Mouse (Mus musculus): ENCODE data around the gene Tom1l1.

The Tom1l1 gene

DNA sequence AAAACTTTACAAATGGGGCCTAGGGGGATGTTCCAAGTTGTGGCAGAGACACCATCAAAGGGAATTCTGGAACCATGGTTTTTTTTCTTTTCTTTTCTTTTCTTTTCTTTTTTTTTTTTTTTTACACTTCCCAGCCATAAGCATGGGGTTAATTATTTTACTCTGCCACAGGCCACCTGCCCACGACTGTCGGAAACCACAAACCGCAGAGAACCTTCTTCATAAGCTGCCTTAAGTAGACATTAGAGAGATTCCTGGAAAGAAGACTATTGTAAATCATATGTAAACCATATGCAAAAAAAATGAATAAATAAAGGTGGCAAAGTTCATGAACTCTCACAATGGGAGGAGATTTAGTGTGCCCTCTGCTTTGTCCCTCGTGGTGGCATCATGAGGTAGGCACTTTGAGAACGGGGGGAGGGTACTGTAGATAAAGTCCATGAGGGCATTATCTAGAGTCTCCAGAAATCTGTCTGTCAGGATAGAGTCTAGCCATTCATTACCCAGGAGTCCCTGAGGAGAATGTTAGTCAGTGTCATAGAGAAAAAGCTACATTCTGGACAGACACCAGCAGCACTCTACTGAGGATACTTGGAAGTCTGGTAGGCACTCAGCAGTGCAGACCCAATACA lies 12.6 kb downstream of the Tom1l1 start:
- no peak for DNase-seq (ENCODE audit: low spot score in 2 of 2)

DNA sequence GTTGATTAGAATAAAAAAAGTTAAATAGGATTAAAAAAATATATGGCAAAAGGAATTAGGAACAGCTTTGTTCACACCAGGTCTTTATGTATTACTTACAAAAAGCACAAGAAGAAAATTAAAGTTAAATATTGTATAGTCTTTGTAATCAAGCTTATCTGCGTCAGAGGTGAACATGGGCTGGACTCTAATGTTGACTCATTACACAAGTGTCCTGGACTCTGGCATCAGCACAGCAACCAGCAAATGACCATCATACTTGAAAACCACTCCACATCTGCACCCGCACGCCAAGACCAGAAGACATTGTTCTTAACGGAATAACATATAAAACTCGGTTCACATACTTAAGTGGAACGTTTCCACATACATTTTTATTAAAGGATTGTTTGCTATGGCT lies 20.8 kb downstream of the Tom1l1 start:
- no peak for DNase-seq (ENCODE audit: low spot score in 2 of 2)

DNA sequence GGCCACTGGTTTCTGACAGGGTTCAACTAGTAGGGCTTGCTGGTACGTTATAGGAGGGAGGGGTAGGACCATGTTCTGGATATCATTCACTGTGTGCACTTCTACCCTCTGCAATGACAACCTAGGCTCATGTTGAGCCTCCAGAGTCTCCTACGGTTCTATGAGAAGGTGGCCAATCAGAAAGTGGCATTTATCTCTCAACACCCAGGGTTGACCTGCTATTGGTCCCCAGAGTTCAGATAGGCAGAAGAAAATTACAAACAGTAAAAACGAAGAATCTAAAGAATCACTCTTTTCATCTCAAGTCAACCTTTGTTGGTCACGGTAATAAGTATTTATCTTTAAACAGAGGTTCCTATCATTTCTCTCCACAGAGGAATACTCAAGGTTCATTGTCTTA lies 21.2 kb downstream of the Tom1l1 start:
- no peak for DNase-seq (ENCODE audit: low spot score in 2 of 2)

DNA sequence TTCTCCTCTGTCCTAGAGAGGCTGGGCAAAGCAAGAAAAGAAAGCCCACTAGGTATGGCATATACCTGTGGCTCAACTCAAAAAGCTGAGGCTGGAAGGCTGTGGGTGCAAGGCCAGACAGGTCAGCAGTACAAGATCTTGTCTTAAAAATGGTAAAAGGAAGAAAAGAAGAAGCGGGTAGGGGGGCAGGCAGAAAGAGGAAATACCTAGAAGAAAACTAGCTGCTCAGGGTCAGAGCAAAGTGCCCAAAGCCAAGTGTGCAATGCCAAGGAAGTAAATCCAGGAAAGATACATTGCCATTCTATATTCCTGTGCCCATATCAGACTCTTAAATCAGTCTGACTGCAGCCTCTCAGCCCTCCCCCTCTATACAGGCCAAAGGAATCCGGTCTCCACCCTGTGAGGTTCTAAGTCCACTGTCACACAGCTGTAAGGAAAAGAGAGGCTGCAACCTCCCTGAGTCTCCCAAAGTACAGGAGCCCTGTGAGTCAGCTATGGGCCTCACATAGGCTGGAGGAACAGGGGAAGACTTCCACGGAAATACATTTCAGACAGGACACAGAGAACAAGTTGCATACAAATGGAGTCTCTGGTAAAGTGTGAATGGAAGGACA lies 21.9 kb downstream of the Tom1l1 start:
- no peak for DNase-seq (ENCODE audit: low spot score in 2 of 2)

DNA sequence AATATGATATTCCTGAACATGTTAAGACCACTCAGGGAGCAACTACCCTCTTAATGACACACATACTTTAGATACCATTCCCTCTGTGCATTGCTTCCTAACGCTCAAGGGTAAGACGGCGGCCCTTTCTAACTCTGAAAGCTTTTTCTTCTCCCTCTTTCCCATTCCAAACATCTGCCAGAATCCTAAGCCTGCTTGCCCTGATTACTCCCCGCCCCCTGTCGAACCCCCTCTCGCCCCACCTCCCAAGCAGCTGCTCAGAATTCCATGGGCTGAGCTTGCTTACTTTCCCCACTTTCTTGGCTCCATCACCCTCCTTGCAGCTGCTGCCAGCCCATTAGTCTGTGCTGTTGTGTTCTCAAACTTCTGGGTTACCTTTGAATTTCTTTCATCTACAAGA lies 23.0 kb downstream of the Tom1l1 start:
- no peak for DNase-seq (ENCODE audit: low spot score in 2 of 2)

DNA sequence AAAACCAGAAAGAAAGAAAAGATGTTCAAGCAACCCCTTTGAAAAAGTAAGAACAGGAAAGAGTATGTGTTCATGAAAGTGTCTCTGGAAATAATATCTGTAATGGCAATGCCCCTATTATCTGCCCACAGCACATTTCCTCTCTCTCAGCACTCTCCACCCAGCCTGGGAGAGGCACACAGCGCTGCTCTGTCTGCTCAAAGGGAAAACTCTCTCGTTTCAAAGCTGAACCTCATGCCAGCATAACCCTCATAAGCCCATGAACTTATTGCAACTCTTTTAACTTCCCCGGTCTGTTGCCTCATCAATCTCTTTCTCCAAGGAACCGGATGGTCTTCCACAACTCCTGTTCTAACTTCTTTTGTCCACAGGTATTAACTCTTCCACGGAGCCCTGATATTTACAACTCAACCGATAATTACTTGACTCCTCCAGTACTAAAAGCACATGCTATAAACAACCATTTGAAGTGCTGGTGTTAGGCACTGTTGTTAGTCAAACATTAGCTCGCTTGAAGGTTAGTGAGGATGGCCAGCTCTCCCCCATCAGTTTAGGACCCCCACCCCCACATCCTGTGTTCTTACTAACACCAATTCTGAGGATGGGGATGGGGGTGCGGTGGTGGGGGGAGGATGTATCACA lies 23.7 kb downstream of the Tom1l1 start:
- no peak for DNase-seq (ENCODE audit: low spot score in 2 of 2)

DNA sequence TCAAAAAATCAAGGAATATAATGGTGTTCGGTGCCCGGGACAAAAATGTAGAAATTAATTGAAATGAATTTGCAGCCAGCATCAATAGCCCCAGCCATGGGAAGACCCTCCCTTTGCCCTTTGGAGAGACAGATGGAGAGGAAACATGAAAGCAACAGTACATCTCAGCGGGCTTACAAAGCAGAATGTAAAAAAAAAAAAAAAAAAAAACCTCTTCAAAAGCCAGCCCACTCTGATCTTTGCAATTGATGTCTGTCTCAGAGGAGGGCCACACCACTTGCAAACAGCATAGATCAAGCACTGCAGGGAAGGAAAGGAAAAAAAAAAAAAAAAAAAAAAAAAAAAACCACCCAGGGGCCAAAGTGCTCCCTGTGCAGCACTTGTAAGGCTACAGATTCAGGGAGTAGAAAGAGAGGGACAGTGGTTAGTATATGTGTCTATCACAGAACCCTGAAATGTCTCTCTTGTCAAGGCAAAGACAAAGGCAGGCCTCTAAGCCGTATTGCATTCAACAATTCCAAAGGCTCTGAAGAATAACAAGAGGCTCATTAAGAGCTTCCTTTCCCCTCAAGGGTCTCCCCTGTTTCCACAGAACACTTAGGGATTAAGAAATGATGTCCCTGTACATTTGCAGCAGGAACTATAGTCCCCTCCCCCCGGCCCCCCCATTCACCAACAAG lies 24.4 kb downstream of the Tom1l1 start:
- DNase-seq (ENCODE audit: low spot score in 2 of 2): no peak

DNA sequence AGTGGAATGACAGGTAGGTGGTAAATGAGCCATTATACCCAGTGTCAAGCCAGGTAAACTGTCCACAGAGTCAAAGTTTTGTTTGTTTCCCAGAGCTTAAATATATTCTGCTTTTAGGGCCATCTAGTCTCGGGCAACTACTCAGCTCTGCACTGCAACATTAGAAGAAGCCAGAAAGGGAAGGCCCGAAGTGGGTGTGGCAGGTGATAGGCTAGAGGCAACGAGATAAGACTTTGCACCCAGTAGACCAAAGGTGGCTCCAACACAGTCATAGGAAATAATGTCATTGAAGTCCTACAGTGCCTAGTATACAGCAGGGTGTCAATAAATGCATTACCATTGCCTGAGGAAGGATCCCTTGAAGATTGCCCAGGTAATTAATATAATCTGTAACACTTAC lies 25.1 kb downstream of the Tom1l1 start:
- DNase-seq (ENCODE audit: low spot score in 2 of 2): no peak

DNA sequence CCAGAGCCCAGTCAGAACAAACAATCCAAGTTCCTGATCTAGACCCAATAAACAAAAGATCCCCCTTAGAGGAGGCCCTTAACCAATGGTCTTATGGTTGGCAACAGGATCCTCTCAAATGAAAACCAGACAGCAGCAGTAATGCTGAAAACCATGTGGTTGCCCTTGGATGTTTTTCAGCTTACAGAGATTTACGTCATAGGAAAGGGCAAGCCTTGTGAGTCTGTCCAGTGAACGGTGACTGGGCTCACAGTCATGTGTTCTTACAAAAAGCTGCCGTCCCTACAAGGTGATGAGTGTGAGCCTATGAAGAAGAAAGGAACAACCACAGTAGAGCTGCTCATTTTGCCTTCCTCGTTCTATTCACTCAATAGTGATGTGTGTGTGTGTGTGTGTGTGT lies 27.5 kb downstream of the Tom1l1 start:
- no peak for DNase-seq (ENCODE audit: low spot score in 2 of 2)

DNA sequence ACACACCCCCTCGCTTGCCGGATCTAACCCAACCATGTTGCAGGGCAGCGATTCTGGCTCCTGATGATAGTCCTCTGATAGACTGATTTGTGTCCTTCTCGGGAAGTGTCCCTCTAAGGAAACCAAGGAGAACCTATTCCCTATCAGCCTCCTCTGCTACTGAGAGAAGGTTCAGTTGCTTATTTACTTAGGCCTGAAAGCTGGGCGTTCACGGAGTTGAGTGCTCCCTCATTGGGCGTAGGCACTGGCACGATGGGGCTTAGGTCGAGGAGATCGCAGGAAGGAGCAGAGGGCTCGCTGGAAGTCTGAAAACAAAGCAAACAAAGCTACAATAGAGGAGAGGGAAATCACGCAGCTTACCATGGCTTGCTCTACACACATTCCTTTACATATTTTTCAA lies 30.6 kb downstream of the Tom1l1 start:
- no peak for DNase-seq (ENCODE audit: low spot score in 2 of 2)

DNA sequence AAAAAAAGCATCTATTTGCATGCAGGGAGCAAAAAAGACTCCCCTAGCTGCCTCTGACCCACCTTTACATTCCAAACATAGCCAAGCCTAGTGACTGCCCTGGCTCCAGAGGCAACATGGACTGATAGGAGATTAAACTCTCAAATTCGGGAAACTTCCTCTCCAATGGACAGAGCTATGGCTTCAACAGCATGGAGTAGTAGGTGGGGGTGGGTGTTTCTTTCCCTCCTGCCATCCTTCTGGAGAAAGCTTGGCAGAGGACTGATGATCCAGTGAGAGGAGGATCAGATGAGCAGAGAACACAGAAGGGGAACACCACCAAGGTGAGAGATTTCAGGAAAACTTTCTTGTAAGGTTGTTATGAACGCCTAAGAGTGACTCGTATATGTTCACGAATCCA lies 35.6 kb downstream of the Tom1l1 start:
- no peak for DNase-seq (ENCODE audit: low spot score in 2 of 2)

DNA sequence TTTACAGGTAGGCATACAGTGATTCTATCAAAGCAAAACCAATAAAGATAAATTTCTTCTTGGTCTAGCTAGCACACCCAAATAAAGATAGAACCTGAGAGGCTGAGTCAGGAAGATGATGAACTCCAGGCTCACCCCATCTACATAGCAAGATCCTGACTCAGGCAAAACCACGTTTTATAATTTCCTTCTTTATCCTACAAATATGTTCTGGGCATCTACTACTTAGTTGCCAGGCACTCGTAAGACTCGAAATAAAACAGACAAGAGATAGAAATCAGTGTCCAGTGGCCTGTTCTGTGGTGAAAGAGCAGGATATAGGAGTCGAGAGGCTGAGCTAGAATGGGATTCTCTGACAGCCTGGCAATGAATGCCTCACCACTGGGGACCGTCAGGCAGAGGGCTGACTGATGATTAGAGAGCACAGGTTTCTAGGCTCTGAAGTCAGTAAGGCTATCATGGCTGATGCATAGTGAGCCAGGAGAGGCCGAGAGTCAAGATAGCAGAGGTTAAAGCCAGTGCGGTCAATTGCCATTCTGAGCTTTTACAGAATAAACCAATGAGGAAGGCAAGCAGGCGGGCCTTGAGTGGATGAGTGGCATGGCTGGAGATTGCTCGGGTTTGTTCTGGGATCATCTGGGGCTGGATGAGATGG lies 37.8 kb downstream of the Tom1l1 start:
- no peak for DNase-seq (ENCODE audit: low spot score in 2 of 2)

DNA sequence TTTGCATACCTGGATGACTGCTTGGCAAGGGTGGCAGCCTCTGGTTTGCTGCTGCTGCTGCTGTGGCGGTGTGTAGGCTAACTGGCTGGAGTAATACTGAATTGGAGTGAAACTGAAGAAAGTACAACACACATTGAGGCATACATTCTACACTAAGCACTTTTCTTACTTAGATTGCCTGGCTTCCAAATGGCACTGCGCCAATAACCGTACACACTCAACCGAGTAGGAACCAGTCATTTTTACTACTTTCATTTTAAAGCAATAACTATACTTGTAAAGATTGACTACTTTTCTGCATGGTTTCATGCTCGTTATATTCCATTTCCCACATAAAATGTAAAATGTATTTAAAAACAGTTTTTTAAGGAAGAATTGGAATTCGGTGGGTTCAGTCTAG lies 38.4 kb downstream of the Tom1l1 start:
- no peak for DNase-seq (ENCODE audit: low spot score in 2 of 2)

DNA sequence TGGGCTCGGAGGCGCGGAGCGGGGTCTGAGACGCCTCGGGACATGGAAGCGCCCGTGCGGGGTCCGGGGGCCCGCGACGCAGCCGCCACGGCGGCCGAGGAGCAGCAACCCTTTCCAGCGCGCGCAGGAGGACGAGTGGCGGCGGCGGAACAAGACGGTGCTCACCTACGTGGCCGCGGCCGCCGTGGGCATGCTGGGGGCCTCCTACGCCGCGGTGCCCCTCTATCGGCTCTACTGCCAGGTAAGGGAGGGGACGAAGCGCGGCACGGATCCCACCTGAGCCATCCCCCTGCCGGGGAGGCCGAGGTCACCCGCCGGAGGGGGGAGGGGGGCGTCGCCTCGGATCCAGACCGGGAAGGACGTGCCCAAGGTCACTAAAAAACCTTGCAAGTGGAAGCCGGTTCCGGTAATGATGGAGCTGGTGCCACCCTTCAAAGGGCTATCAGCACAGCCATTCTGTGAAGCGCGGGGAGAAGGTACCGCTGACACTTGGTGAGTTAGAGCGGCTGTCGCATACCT lies 49.8 kb downstream of the Tom1l1 start:
- DNase-seq (ENCODE audit: low spot score in 2 of 2): peak in 1 of 2 experiments; percentile 17

DNA sequence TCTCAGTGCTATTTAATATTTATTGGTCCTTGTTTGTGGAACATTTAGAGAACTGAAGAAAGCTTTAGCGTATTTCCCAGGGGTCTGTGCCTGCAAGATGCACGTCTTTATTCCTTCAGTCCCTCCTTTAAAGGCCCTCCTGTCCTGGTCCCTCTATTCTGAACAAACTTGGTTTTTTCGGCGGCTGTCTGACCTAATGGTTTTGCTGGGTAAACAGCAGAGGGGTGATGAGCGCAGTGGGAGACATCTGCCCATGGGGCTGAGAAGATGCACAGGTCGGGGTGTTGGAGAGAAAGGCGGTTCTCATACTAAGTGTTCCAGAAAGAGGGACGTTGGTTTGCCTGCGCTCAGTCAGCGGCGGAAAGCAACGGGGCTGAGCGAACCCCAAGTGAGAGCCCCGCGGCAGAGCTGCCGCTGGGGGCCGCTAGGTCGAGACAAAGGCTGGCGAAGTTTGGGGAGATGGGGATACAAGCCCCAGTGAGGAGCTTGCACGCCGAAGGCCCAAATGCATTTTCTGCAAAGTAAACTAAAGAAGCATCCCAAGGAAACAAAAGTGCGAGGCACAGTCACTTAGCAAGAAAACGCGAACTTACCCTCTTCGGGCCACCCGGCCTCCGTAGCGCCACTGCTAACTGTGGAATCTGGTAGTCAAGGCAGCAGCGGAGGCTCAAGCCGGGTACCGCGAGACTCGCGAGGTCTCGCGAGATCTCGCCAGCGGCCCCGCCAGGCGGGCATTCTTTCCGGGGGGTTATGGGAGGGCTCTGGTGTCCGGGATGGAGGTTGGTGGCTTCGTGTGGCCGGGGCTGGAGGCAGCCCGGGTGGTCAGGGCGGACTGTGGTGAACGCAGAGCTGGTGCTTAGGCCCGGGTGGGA lies 50.5 kb downstream of the Tom1l1 start, which contains the start of the genes Stxbp4 and Cox11:
TSS of gene Stxbp4 (minus strand) at position 645 of the 872 bp plus-strand sequence.
TSS of gene Cox11 (plus strand) at position 734 of the 872 bp plus-strand sequence.
- peak; percentile 85 to 91 for DNase-seq (ENCODE audit: low spot score in 2 of 2)

DNA sequence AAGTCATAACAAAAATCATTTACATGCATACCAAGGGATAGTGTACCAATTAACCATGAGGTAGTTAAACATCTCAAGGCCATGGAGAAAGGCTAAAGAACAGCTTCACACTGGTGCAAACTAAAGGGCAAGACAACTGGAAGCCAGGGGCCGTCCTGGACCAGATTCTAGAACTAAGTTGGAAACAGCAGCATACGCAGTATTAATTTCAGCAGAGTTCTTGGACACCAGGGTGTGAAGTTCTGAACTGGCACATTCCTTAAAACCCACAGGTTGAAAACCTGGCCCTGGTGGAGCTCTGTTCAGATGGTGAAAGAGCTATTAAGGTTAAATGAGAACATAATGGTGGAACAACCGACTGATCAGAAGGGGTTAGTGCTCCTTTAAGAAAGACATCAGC lies 53.5 kb downstream of the Tom1l1 start:
- no peak for DNase-seq (ENCODE audit: low spot score in 2 of 2)

DNA sequence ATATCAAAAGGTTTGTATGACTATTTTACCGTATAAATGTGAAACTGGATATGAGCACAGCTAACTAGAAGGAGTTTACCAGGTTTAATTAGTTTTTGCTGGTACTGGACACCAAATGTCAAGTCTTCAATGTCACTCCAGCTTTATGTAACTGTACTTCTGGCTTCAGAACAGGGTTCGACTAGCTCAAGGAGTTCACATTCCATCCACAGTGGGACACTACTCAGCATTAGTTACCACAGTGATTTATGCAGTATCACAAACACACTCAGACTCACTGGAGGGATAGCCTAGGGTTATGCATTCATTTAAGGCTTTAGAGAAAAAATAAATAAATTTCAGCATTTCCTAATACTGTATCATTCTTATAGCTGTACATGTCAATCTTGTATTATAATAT lies 55.7 kb downstream of the Tom1l1 start:
- DNase-seq (ENCODE audit: low spot score in 2 of 2): no peak

DNA sequence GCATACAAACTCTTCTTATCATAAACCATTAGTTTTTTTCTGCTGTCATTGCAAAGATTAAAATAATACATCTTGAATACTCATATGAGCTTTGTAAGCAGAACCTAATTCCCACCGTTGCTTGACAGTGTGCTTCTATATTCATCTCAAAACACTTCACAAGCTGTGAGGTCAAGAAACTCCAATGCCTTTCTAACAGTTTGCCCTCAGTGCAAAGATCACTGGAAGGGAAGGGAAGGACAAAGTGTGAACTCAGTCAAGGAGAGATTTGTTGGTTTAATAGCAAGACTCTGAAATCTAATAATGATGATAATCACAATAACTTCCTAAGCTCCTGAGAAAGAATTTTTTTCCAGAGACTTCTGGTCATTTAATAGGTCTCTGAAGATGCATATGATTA lies 60.4 kb downstream of the Tom1l1 start:
- no peak for DNase-seq (ENCODE audit: low spot score in 2 of 2)

DNA sequence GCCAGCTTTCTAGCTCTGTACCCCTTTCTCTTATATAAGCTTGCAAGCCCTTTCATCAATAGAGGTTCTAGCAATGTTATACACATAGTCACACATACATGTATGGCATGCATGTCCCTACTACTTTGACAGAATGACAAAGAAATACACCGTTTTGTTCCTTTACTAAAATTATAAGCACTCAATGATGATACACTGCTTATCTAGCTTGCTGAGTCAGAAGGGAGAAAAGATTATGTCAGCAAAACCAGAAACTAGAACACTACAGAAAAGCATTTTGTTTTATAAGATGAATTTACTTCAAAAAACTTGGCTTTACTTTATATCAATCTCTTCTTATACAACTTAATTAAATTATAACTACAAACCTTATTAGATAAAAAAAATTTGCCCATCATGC lies 63.0 kb downstream of the Tom1l1 start:
- no peak for DNase-seq (ENCODE audit: low spot score in 2 of 2)

DNA sequence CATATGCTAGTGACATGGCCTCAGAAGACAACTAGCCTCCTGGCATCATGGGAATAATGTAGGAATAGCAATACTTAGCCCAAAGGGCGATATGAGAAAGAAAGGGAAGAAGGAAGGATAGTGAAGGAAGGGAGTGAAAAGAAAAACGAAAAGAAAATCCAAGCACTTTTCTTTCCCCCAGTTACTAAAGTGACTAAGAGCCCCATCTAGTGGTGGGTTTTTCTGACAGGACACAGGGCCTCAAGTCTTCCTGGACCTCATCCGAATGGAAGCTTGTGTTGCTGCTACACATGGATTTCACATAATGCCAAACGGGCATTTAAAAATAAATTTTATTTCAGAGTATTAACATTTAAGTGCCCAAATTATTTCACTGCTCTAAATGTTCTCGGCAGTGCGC lies 64.7 kb downstream of the Tom1l1 start:
- DNase-seq (ENCODE audit: low spot score in 2 of 2): no peak

DNA sequence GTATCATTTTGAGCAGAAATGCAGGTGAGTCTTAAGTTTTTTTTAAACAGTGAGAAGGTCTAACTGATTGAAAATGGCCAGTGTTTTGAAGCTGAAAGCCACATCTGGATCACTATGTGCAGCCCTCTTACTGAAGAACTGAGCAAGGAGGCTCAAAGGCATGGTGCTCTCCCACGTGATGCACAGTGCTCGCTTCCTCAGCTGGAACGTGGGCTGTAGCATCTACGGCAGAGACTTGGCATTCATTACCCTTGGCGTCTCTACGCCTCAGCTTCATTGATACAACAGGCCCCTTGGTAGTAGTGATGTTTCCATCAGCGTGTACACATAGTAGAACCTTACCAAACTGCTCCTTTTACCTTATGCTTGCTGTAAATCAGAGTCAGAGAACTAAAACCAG lies 65.7 kb downstream of the Tom1l1 start:
- no peak for DNase-seq (ENCODE audit: low spot score in 2 of 2)

All from urinary bladder, postnatal 36 days (tissue).